Mouse (Mus musculus) heart, embryonic 13.5 days (tissue): ENCODE results near the gene Olfr1341. TPM values are rescaled to one million over a fixed set of nuclear protein-coding genes. Genes with fewer than 3 reads are reported as not detected.

Experiments
- ATAC-seq: fragments of 200-750 bp; cut with Nextera tagmentation; 2 replicates; pipeline ENCODE4 v1.8.0; 2017; ENCODE audit warnings: moderate TSS enrichment; ENCODE audit not compliant: insufficient number of reproducible peaks, low FRiP score, low TSS enrichment; ENCODE audit errors: extremely low read depth
- H3K27ac ChIP-seq: fragments of 300-500 bp; sonication (generic); replicated peaks from 2 replicates; pipeline ENCODE4 v1.5.1; 2015; ENCODE audit warnings: moderate library complexity, mild to moderate bottlenecking, inconsistent platforms
- H3K27me3 ChIP-seq: fragments of 300-500 bp; sonication (generic); replicated peaks from 2 replicates; pipeline ENCODE4 v1.6.1; 2015; ENCODE audit warnings: mild to moderate bottlenecking, inconsistent platforms
- H3K36me3 ChIP-seq: fragments of 300-500 bp; sonication (generic); 2 replicates; pipeline ENCODE4 v1.6.1; 2015; ENCODE audit warnings: mild to moderate bottlenecking, inconsistent platforms
- H3K4me1 ChIP-seq: fragments of 300-500 bp; sonication (generic); 2 replicates; pipeline ENCODE4 v1.6.1; 2015; ENCODE audit warnings: inconsistent platforms
- H3K4me2 ChIP-seq: fragments of 300-500 bp; sonication (generic); 2 replicates; pipeline ENCODE4 v1.6.1; 2015; ENCODE audit warnings: inconsistent platforms, mild to moderate bottlenecking, moderate library complexity
- H3K4me3 ChIP-seq: fragments of 300-500 bp; sonication (generic); 2 replicates; pipeline ENCODE4 v1.5.1; 2015; ENCODE audit warnings: moderate library complexity, mild to moderate bottlenecking, inconsistent platforms
- H3K9ac ChIP-seq: fragments of 300-500 bp; sonication (generic); 2 replicates; pipeline ENCODE4 v1.6.1; 2015; ENCODE audit warnings: inconsistent platforms, mild to moderate bottlenecking, moderate library complexity
- H3K9me3 ChIP-seq: fragments of 300-500 bp; sonication (generic); 2 replicates; pipeline ENCODE4 v1.6.1; 2016; ENCODE audit warnings: inconsistent platforms
- WGBS: fragments of 180-500 bp; shearing (Covaris S2); methylation state at CpG from one replicate; pipeline ENCODE4 v1.1.7; 2015; ENCODE audit warnings: mixed read lengths; 5-methylcytosine and 5-hydroxymethylcytosine counted together
- polyA plus RNA-seq: library from polyadenylated mRNA; unstranded; fragments of >200 nt; fragmentation: Nextera tagmentation; extraction: Ambion mirVana; gene quantifications from 2 replicates; pipeline ENCODE4 v1.2.1, GENCODE M21; 2015

Gene Olfr1341
- polyA plus RNA-seq, 1 experiment from 2014 or later, result not detected

DNA sequence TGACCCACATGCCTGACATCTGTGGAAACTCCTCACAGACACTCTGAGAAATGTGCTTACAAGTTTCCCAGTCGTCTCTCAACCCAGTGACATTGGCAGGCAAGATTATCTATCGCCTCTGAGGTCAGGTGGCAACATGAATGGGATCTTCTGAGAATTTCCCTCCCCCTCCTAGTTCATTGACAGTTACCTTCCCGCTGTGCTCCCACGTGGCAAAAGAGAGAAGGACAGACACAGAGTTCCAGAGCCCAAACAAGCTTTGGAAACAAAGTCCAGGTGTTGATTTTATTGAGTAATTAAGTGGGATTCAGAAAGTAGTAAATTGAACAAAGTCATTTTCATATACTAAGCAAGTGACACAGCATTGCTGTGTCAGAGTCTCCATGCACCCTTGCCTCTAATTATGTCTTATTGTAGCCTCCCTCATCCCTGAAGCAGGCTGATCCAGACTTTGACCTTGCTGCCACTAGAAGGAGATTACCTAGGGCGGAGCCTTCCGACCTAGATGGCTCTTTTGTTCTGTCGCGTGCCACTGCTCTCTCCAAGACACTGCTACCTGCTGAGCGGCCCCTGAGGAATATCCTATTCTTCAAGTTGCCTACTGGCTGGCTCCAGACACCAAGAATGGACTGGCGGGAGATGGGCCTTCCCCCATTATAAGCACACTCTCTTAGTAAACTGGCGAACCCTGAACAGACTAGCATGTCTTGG lies 37.8 kb downstream of the Olfr1341 start:
- H3K4me1 ChIP-seq, result 0 out of 2 replicates have a peak, but pooled peaks cover 4% of the 10 kb centered on the region
- H3K27ac ChIP-seq, result no peak overlapping the region
- H3K9ac ChIP-seq, result no peak overlapping the region
- H3K4me2 ChIP-seq, result peak overlapping the region; percentile 27
- WGBS, result 10% methylated on average over 11 of the region's 11 CpGs
- no peak overlapping the region for H3K4me3 ChIP-seq
- peaks cover 4% of the 10 kb centered on the region for H3K9me3 ChIP-seq
- peaks cover 48% of the 10 kb centered on the region for H3K27me3 ChIP-seq
- no peaks in the 10 kb centered on the region for H3K36me3 ChIP-seq
- ATAC-seq, result no peak

DNA sequence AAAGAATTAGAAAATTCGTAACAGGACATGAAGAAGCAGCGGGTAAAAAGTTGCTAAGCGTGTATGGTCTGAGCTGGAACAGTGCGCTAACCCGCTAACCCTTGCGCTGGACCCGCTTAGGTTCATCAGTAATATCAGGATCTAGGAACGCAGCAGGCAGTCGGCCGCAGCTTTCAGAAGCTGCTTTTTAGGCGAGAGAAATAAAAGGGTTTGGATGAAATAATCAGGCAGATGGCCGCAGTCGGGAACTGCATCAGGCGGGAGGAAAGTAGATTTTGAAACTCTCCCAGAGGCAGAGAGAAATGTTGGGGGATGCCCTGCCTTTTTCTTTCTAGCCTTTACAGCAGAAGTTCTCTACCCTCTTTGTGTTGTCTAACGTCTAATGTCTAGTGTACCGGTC lies 38.6 kb downstream of the Olfr1341 start:
- Histone ChIP-seq H3K36me3 (no peaks in the 10 kb centered on the region), H3K9ac (no peak overlapping the region), H3K27ac (no peak overlapping the region), H3K4me3 (no peak overlapping the region), H3K27me3 (peaks cover 48% of the 10 kb centered on the region), H3K4me2 (peak overlapping the region; percentile 27), H3K9me3 (peaks cover 12% of the 10 kb centered on the region), H3K4me1 (0 out of 2 replicates have a peak, but pooled peaks cover 4% of the 10 kb centered on the region)
- ATAC-seq, result no peak
- WGBS, result 8% methylated on average over 16 of the region's 16 CpGs

DNA sequence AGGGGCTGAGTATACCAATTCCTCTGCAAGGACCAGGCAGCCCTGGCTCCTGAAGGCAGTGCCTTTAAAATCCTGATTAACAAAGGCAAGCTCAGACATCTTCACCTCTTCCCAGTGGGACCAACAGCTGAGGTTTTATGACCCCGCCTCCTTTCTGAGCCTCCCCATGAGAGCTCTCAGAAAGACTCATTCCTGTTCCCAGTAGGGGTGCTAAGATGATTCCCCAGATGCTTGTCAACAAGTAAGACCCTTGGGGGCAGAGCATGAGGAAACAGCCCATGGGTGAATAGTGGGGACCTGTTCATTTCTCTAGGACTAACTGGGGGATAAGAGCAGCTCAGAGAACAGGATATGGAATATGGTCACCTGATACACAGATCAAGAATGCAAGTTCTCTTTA lies 55.3 kb downstream of the Olfr1341 start, which contains the start of gene Olfr1338:
Gene Olfr1338, minus strand, starts transcription at position 101 of the 400 bp plus-strand sequence.
- WGBS, result 65% methylated on average over 1 of the region's 1 CpGs
- Histone ChIP-seq H3K36me3 (no peaks in the 10 kb centered on the region), H3K9ac (no peak within 1 kb of the TSS), H3K27me3 (no peaks in the 10 kb centered on the region), H3K4me2 (no peak within 1 kb of the TSS), H3K4me1 (no peaks in the 10 kb centered on the region), H3K27ac (no peak within 1 kb of the TSS), H3K4me3 (no peak within 1 kb of the TSS), H3K9me3 (no peaks in the 10 kb centered on the region)
- ATAC-seq, result no peak

Other genes with a start within 250 kb of the Olfr1341 start
- gene Mpl, start 246.0 kb upstream of the Olfr1341 start, polyA plus RNA-seq, result 2.1 and 2.2 TPM in 2 replicates
- gene Tie1, start 213.5 kb upstream of the Olfr1341 start, polyA plus RNA-seq, result 57.7 and 61.1 TPM in 2 replicates
- gene 2610528J11Rik, start 176.5 kb upstream of the Olfr1341 start, polyA plus RNA-seq, result 0.36 and 0.75 TPM in 2 replicates
- 0.24 and 0.43 TPM in 2 replicates for gene Tmem125, start 159.5 kb upstream of the Olfr1341 start, polyA plus RNA-seq
- 0.31 and 0.53 TPM in 2 replicates for gene Cfap57, start 82.7 kb upstream of the Olfr1341 start, polyA plus RNA-seq
- 76.0 and 78.9 TPM in 2 replicates for gene Ebna1bp2, start 82.7 kb upstream of the Olfr1341 start, polyA plus RNA-seq
- gene Olfr62, start 44.6 kb upstream of the Olfr1341 start, polyA plus RNA-seq, result not detected in 2 replicates
- gene Olfr1342, start 10.8 kb upstream of the Olfr1341 start, polyA plus RNA-seq, result 0.19 TPM in 1 of 2 replicates, not detected in the other
- not detected in 2 replicates for gene Olfr1340, start 16.6 kb downstream of the Olfr1341 start, polyA plus RNA-seq
- gene Olfr1339, start 28.7 kb downstream of the Olfr1341 start, polyA plus RNA-seq, result not detected in 2 replicates
- not detected in 2 replicates for gene Olfr1338, start 55.2 kb downstream of the Olfr1341 start, polyA plus RNA-seq
- gene Olfr1337, start 79.1 kb downstream of the Olfr1341 start, polyA plus RNA-seq, result not detected in 2 replicates
- not detected in 2 replicates for gene Olfr1335, start 106.4 kb downstream of the Olfr1341 start, polyA plus RNA-seq
- gene Olfr1333, start 132.8 kb downstream of the Olfr1341 start, polyA plus RNA-seq, result not detected in 2 replicates
- not detected in 2 replicates for gene Olfr1331, start 161.1 kb downstream of the Olfr1341 start, polyA plus RNA-seq
- gene Olfr1330, start 185.1 kb downstream of the Olfr1341 start, polyA plus RNA-seq, result 0.09 and 0.11 TPM in 2 replicates
- not detected in 2 replicates for gene Olfr1329, start 213.9 kb downstream of the Olfr1341 start, polyA plus RNA-seq
- gene Olfr1328, start 235.1 kb downstream of the Olfr1341 start, polyA plus RNA-seq, result not detected in 2 replicates